ENCODE assay signal across 8 mouse cellular contexts in the genomic region with DNA sequence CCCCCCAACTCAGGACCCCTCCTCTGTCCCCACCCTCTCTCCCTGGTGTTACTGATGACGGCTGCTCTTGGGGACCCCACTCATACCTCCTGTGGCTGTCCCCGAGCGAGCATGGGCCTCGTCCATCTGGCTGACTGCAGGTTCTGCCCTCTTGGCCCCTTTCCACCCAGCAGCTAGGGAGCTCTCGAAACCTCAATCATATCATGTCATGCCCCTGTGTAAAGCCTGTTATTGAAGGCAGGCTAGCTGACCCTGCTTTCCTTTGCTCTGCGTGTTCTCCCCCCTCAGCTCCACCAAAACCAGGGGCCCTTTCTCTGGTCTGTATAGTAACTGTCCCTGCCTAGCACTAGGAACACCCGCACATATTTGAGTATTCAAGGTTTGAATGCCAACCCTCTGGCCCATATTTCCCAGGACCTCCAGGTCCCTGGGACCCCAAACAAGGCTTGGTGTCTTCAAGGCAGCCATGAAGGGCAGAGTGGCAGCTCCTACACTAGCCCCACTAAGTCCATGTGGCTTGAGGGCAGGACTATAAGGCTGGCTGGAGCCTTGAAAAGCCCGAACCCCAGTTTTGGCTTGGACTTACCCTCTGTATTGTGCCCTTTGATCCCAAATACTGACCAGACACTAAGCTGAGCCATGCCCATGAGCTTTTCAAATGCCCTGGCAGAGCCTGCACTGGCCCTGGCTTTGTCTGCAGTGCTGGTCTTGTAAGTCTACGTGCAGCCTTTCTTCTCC. TPM values are rescaled to one million over a fixed set of nuclear protein-coding genes. Genes with fewer than 3 reads are reported as not detected.
DNase-seq lines count a peak whose midpoint lies in the region; ATAC-seq and TF ChIP-seq lines count a peak whose summit lies in the region.

No protein-coding gene starts in this region.

- H3K4me3 ChIP-seq in heart, embryonic 14.5 days (ENCODE audit: control insufficient read depth in 1 of 2, insufficient read depth in 1 of 2, low read depth in 1 of 2, low read length in 2 of 2), result no peak overlapping the region
- no peak overlapping the region for H3K4me3 ChIP-seq in lung, postnatal 0 days (ENCODE audit: low read depth, low read length)
- no peak overlapping the region for H3K4me3 ChIP-seq in hindbrain, embryonic 15.5 days
- no peak overlapping the region for H3K4me3 ChIP-seq in neural tube, embryonic 14.5 days (ENCODE audit: low read depth, low read length)

- H3K4me2 ChIP-seq in heart, embryonic 14.5 days (ENCODE audit: low read length), result peak overlapping the region; percentile 26
- 0 out of 2 replicates have a peak overlapping the region, but pooled peaks have one; percentile 11 for H3K4me2 ChIP-seq in lung, postnatal 0 days (replicated peaks; ENCODE audit: low read depth, low read length)
- H3K4me2 ChIP-seq in hindbrain, embryonic 15.5 days, result no peak overlapping the region
- no peak overlapping the region for H3K4me2 ChIP-seq in neural tube, embryonic 14.5 days (ENCODE audit: low read depth, low read length)

- H3K9ac ChIP-seq in heart, embryonic 14.5 days (ENCODE audit: low read length), result no peak overlapping the region
- no peak overlapping the region for H3K9ac ChIP-seq in lung, postnatal 0 days (replicated peaks; ENCODE audit: low read depth)
- H3K9ac ChIP-seq in hindbrain, embryonic 15.5 days, result no peak overlapping the region
- no peak overlapping the region for H3K9ac ChIP-seq in neural tube, embryonic 14.5 days (replicated peaks; ENCODE audit: low read depth, low read length)

- H3K27ac ChIP-seq in heart, embryonic 14.5 days (replicated peaks in 1 of 2; ENCODE audit: control insufficient read depth in 1 of 2, insufficient read depth in 1 of 2, low read depth in 2 of 2, low read length in 2 of 2), result peak overlapping the region; percentile 12 to 26; a peak in 2 of 4 replicates
- peak overlapping the region; percentile 79 for H3K27ac ChIP-seq in lung, postnatal 0 days (ENCODE audit: low read length)
- peak overlapping the region; percentile 69 for H3K27ac ChIP-seq in hindbrain, embryonic 15.5 days (replicated peaks)
- peak overlapping the region; percentile 73 for H3K27ac ChIP-seq in neural tube, embryonic 14.5 days (ENCODE audit: low read depth, low read length)

- ATAC-seq in heart, embryonic 14.5 days (ENCODE audit: insufficient number of reproducible peaks, insufficient read depth, low FRiP score, low read depth), result 0 out of 2 replicates have a peak, but pooled peaks have one; percentile 4
- ATAC-seq in lung, postnatal 0 days, result no peak
- ATAC-seq in hindbrain, embryonic 15.5 days (ENCODE audit: low FRiP score, low read depth), result peak; percentile 41; the same call in 1 of the 2 replicates
- peak; percentile 38; the same call in 1 of the 2 replicates for ATAC-seq in neural tube, embryonic 14.5 days (ENCODE audit: low read depth)

- H3K27me3 ChIP-seq in heart, embryonic 14.5 days (ENCODE audit: control insufficient read depth, insufficient read depth, low read length), result no peaks in the 10 kb centered on the region
- H3K27me3 ChIP-seq in lung, postnatal 0 days (replicated peaks; ENCODE audit: insufficient read depth, low read length), result no peaks in the 10 kb centered on the region
- no peaks in the 10 kb centered on the region for H3K27me3 ChIP-seq in hindbrain, embryonic 15.5 days
- H3K27me3 ChIP-seq in neural tube, embryonic 14.5 days (ENCODE audit: control insufficient read depth, insufficient read depth, low read length), result no peaks in the 10 kb centered on the region

- H3K9me3 ChIP-seq in heart, embryonic 14.5 days (ENCODE audit: control insufficient read depth, low read length), result no peaks in the 10 kb centered on the region
- no peaks in the 10 kb centered on the region for H3K9me3 ChIP-seq in lung, postnatal 0 days (ENCODE audit: low read length)
- H3K9me3 ChIP-seq in hindbrain, embryonic 15.5 days, result no peaks in the 10 kb centered on the region
- H3K9me3 ChIP-seq in neural tube, embryonic 14.5 days (ENCODE audit: control insufficient read depth, low read length), result no peaks in the 10 kb centered on the region

- no peak for DNase-seq in heart, adult 11 months
- no peak for DNase-seq in lung, postnatal 0 days (ENCODE audit: low spot score)
- no peak for DNase-seq in lung, postnatal 25 days (ENCODE audit: low spot score)
- DNase-seq in urinary bladder, postnatal 36 days (ENCODE audit: low spot score in 2 of 2), result no peak
- DNase-seq in spleen, adult 18-20 months, result no peak

- TF ChIP-seq EP300 in lung, postnatal 0 days (IDR thresholded peaks at IDR 0.05), result no peak

- H3K36me3 ChIP-seq in heart, embryonic 14.5 days (ENCODE audit: control insufficient read depth, insufficient read depth, low read length), result no peaks in the 10 kb centered on the region
- no peaks in the 10 kb centered on the region for H3K36me3 ChIP-seq in lung, postnatal 0 days (ENCODE audit: insufficient read depth, low read length)
- H3K36me3 ChIP-seq in hindbrain, embryonic 15.5 days, result no peaks in the 10 kb centered on the region
- no peaks in the 10 kb centered on the region for H3K36me3 ChIP-seq in neural tube, embryonic 14.5 days (ENCODE audit: control insufficient read depth, insufficient read depth, low read length)

- peaks cover 23 to 29% of the 10 kb centered on the region in 2 experiments for H3K4me1 ChIP-seq in heart, embryonic 14.5 days (ENCODE audit: control insufficient read depth in 2 of 2, insufficient read depth in 2 of 2, low read length in 2 of 2)
- H3K4me1 ChIP-seq in lung, postnatal 0 days (ENCODE audit: insufficient read depth, low read depth, low read length), result peaks cover 43% of the 10 kb centered on the region
- peaks cover 16% of the 10 kb centered on the region for H3K4me1 ChIP-seq in hindbrain, embryonic 15.5 days (replicated peaks)
- H3K4me1 ChIP-seq in neural tube, embryonic 14.5 days (ENCODE audit: control insufficient read depth, insufficient read depth, low read length), result 0 out of 2 replicates have a peak, but pooled peaks cover 6% of the 10 kb centered on the region

- WGBS in heart, embryonic 14.5 days, result 32% methylated on average over 9 of the region's 9 CpGs
- 34% methylated on average over 8 of the region's 9 CpGs for WGBS in lung, postnatal 0 days
- 23% methylated on average over 9 of the region's 9 CpGs for WGBS in hindbrain, embryonic 15.5 days
- 17% methylated on average over 9 of the region's 9 CpGs for WGBS in neural tube, embryonic 14.5 days

- TF ChIP-seq CTCF in lung, postnatal 0 days (IDR thresholded peaks at IDR 0.05), result no peak

RNA-seq across cellular contexts. Expression of a gene that starts 15.7 kb away (rescaled TPM):
- polyA plus RNA-seq in heart, embryonic 14.5 days (2014; fragmentation: Nextera tagmentation; extraction: Ambion mirVana), result 2.7 and 3.1 TPM in 2 replicates
- polyA plus RNA-seq in lung, postnatal 0 days (2015; fragmentation: Nextera tagmentation; extraction: Ambion mirVana), result 67.9 and 72.5 TPM in 2 replicates
- 39.4 and 40.5 TPM in 2 replicates for polyA plus RNA-seq in hindbrain, embryonic 15.5 days (2015; fragmentation: Nextera tagmentation; extraction: Ambion mirVana)
- 39.5 and 42.7 TPM in 2 replicates for polyA plus RNA-seq in neural tube, embryonic 14.5 days (2014; fragmentation: Nextera tagmentation; extraction: Ambion mirVana)

RNA-seq across cellular contexts. Expression of a gene that starts 47.6 kb away (rescaled TPM):
- polyA plus RNA-seq in heart, embryonic 14.5 days (2014; fragmentation: Nextera tagmentation; extraction: Ambion mirVana), result 35.4 and 38.3 TPM in 2 replicates
- polyA plus RNA-seq in lung, postnatal 0 days (2015; fragmentation: Nextera tagmentation; extraction: Ambion mirVana), result 22.5 and 25.1 TPM in 2 replicates
- 31.4 and 32.7 TPM in 2 replicates for polyA plus RNA-seq in hindbrain, embryonic 15.5 days (2015; fragmentation: Nextera tagmentation; extraction: Ambion mirVana)
- 27.4 and 27.6 TPM in 2 replicates for polyA plus RNA-seq in neural tube, embryonic 14.5 days (2014; fragmentation: Nextera tagmentation; extraction: Ambion mirVana)

RNA-seq across cellular contexts. Expression of a gene that starts 47.9 kb away (rescaled TPM):
- polyA plus RNA-seq in heart, embryonic 14.5 days (2014; fragmentation: Nextera tagmentation; extraction: Ambion mirVana), result 105 and 117 TPM in 2 replicates
- polyA plus RNA-seq in lung, postnatal 0 days (2015; fragmentation: Nextera tagmentation; extraction: Ambion mirVana), result 12.5 and 14.5 TPM in 2 replicates
- 40.9 and 48.9 TPM in 2 replicates for polyA plus RNA-seq in hindbrain, embryonic 15.5 days (2015; fragmentation: Nextera tagmentation; extraction: Ambion mirVana)
- polyA plus RNA-seq in neural tube, embryonic 14.5 days (2014; fragmentation: Nextera tagmentation; extraction: Ambion mirVana), result 18.7 and 26.3 TPM in 2 replicates

RNA-seq across cellular contexts. Expression of a gene that starts 53.4 kb away (rescaled TPM):
- 97.7 and 102 TPM in 2 replicates for polyA plus RNA-seq in heart, embryonic 14.5 days (2014; fragmentation: Nextera tagmentation; extraction: Ambion mirVana)
- polyA plus RNA-seq in lung, postnatal 0 days (2015; fragmentation: Nextera tagmentation; extraction: Ambion mirVana), result 81.2 and 85.6 TPM in 2 replicates
- polyA plus RNA-seq in hindbrain, embryonic 15.5 days (2015; fragmentation: Nextera tagmentation; extraction: Ambion mirVana), result 118 and 127 TPM in 2 replicates
- 116 and 118 TPM in 2 replicates for polyA plus RNA-seq in neural tube, embryonic 14.5 days (2014; fragmentation: Nextera tagmentation; extraction: Ambion mirVana)

Comparison
In these comparisons a context has a peak if more than half of its experiments do, and no peak if none do; other contexts are left out.
1. H3K27ac ChIP-seq: peak in every context shown above with its lines; median percentile 79 in lung, postnatal 0 days; 73 in neural tube, embryonic 14.5 days; 69 in hindbrain, embryonic 15.5 days; 19 in heart, embryonic 14.5 days.
2. H3K4me2 ChIP-seq: peak in heart, embryonic 14.5 days (single experiment) and lung, postnatal 0 days (single experiment); none in hindbrain, embryonic 15.5 days (single experiment) and neural tube, embryonic 14.5 days (single experiment).